Mouse (Mus musculus) CD8-positive naive resting alpha-beta T cell, adult 57 days (primary cell): ENCODE data around the gene Ctsf. TPM values are rescaled to one million over a fixed set of nuclear protein-coding genes. Genes with fewer than 3 reads are reported as not detected.

Experiments used
- total RNA-seq: library from RNA; stranded (reverse); gene quantifications from one replicate; pipeline ENCODE4 v1.2.4, GENCODE M21; 2023

The Ctsf gene
- total RNA-seq = 3.5 TPM

GRCm38 (mm10) chr19:4854552-4855469, at the start of gene Ctsf:
Gene Ctsf (plus strand): TSS chr19:4855130.

GRCm38 (mm10) chr19:4811063-4811908, 43.6 kb upstream of the Ctsf start, which contains the start of the genes Gm21992 and Rbm14:
Gene Gm21992 (minus strand): TSS chr19:4811612.
Gene Rbm14 (minus strand): TSS chr19:4811634.

GRCm38 (mm10) chr19:4839149-4839548, 15.8 kb upstream of the Ctsf start, which contains the start of the genes Ccs and Ccdc87:
Gene Ccs (minus strand): TSS chr19:4839332.
Gene Ccdc87 (plus strand): TSS chr19:4839366.

GRCm38 (mm10) chr19:4877785-4878184, 22.9 kb downstream of the Ctsf start, which contains the start of gene Actn3:
Gene Actn3 (minus strand): TSS chr19:4877909.

GRCm38 (mm10) chr19:4878405-4879323, 23.7 kb downstream of the Ctsf start, which contains the start of gene Zdhhc24:
Gene Zdhhc24 (plus strand): TSS chr19:4878668.

GRCm38 (mm10) chr19:4905979-4906794, 51.3 kb downstream of the Ctsf start, which contains the start of gene Bbs1:
Gene Bbs1 (minus strand): TSS chr19:4906628.

Other genes starting within 250 kb of the Ctsf start
- gene Lrfn4, start 239.5 kb upstream of the Ctsf start, total RNA-seq = 0.40 TPM
- gene Rce1, start 229.5 kb upstream of the Ctsf start, total RNA-seq = 47.9 TPM
- not detected for gene Gm960, start 156.5 kb upstream of the Ctsf start, total RNA-seq
- not detected for gene Sptbn2, start 144.0 kb upstream of the Ctsf start, total RNA-seq
- gene Rbm4b, start 98.6 kb upstream of the Ctsf start, total RNA-seq = 22.8 TPM
- gene Rbm4, start 61.2 kb upstream of the Ctsf start, total RNA-seq = 80.8 TPM
- gene Gm21992, start 43.5 kb upstream of the Ctsf start, total RNA-seq = 35.5 TPM
- 76.2 TPM for gene Rbm14, start 43.5 kb upstream of the Ctsf start, total RNA-seq
- 45.2 TPM for gene Ccs, start 15.8 kb upstream of the Ctsf start, total RNA-seq
- gene Ccdc87, start 15.8 kb upstream of the Ctsf start, total RNA-seq = not detected
- 0.21 TPM for gene Actn3, start 22.8 kb downstream of the Ctsf start, total RNA-seq
- gene Zdhhc24, start 23.5 kb downstream of the Ctsf start, total RNA-seq = 5.0 TPM
- 2.1 TPM for gene Bbs1, start 51.5 kb downstream of the Ctsf start, total RNA-seq
- gene Dpp3, start 73.2 kb downstream of the Ctsf start, total RNA-seq = 66.5 TPM
- 1.2 TPM for gene Peli3, start 88.0 kb downstream of the Ctsf start, total RNA-seq
- gene Mrpl11, start 107.0 kb downstream of the Ctsf start, total RNA-seq = 27.2 TPM
- 1.6 TPM for gene Npas4, start 135.2 kb downstream of the Ctsf start, total RNA-seq
- gene Slc29a2, start 168.7 kb downstream of the Ctsf start, total RNA-seq = 4.4 TPM
- 4.3 TPM for gene B4gat1, start 183.7 kb downstream of the Ctsf start, total RNA-seq
- gene AC124502.3, start 183.8 kb downstream of the Ctsf start, total RNA-seq = 1.2 TPM
- gene Brms1, start 186.2 kb downstream of the Ctsf start, total RNA-seq = 60.1 TPM
- gene Rin1, start 195.4 kb downstream of the Ctsf start, total RNA-seq = 4.6 TPM
- gene Cd248, start 212.9 kb downstream of the Ctsf start, total RNA-seq = not detected
- gene Tmem151a, start 230.4 kb downstream of the Ctsf start, total RNA-seq = not detected
- gene Yif1a, start 233.4 kb downstream of the Ctsf start, total RNA-seq = 26.5 TPM
- gene Cnih2, start 243.4 kb downstream of the Ctsf start, total RNA-seq = 0.92 TPM